Mouse (Mus musculus) thymus, postnatal 10 days (tissue): ENCODE results near the gene Gtsf2.
A peak's percentile ranks its signal among the peaks of the same experiment; 100 is the strongest.
"Not testable (repeated sequence)": the region's sequence is repeated elsewhere in the genome, so short reads cannot be mapped to it uniquely, and the experiment has no call there.

Experiments
- DNase-seq, 2 experiments: peaks; one replicate each; pipeline ENCODE4 v3.0.0; 2021; ENCODE audit warnings: low spot score in 2 of 2

Gtsf2 gene

GRCm38 (mm10) chr15:103448369-103448768 lies at the start of gene Gtsf2:
TSS of gene Gtsf2 (minus strand) at chr15:103448469.
- no peak for DNase-seq

GRCm38 (mm10) chr15:103496204-103497140 lies 48.2 kb upstream of the Gtsf2 start:
- no peak for DNase-seq

GRCm38 (mm10) chr15:103488336-103488735 lies 40.1 kb upstream of the Gtsf2 start:
- no peak for DNase-seq

GRCm38 (mm10) chr15:103486658-103487057 lies 38.4 kb upstream of the Gtsf2 start:
- no peak for DNase-seq

GRCm38 (mm10) chr15:103485106-103485505 lies 36.8 kb upstream of the Gtsf2 start:
- no peak for DNase-seq

GRCm38 (mm10) chr15:103484490-103484889 lies 36.2 kb upstream of the Gtsf2 start:
- no peak for DNase-seq

- no peak for DNase-seq
These were observed 34.2 kb upstream of the Gtsf2 start for GRCm38 (mm10) chr15:103482488-103482887.

- no peak for DNase-seq
These were observed 31.9 kb upstream of the Gtsf2 start for GRCm38 (mm10) chr15:103480129-103480528.

GRCm38 (mm10) chr15:103479080-103479606 lies 30.9 kb upstream of the Gtsf2 start:
- DNase-seq: no peak

GRCm38 (mm10) chr15:103473769-103474168 lies 25.5 kb upstream of the Gtsf2 start:
- no peak for DNase-seq

GRCm38 (mm10) chr15:103473182-103473581 lies 24.9 kb upstream of the Gtsf2 start:
- DNase-seq: no peak

- DNase-seq: no peak
These were observed 24.0 kb upstream of the Gtsf2 start for GRCm38 (mm10) chr15:103472265-103472664.

GRCm38 (mm10) chr15:103471488-103472194 lies 23.4 kb upstream of the Gtsf2 start:
- DNase-seq: no peak

GRCm38 (mm10) chr15:103462539-103463261 lies 14.4 kb upstream of the Gtsf2 start:
- no peak for DNase-seq

- peak in 1 of 2 experiments; percentile 11 for DNase-seq
These were observed 6.2 kb upstream of the Gtsf2 start for GRCm38 (mm10) chr15:103454449-103454848.

GRCm38 (mm10) chr15:103453551-103454218 lies 5.4 kb upstream of the Gtsf2 start, which contains the start of gene Nckap1l:
TSS of gene Nckap1l (plus strand) at chr15:103453794.
- peak; percentile 78 for DNase-seq

GRCm38 (mm10) chr15:103445966-103446365 lies 2.3 kb downstream of the Gtsf2 start:
- not testable (repeated sequence) for DNase-seq

- DNase-seq: no peak
These were observed 18.0 kb downstream of the Gtsf2 start, which contains the start of gene Gtsf1 for GRCm38 (mm10) chr15:103430241-103430640. TSS of gene Gtsf1 (minus strand) at chr15:103430470.

- no peak for DNase-seq
These were observed 21.3 kb downstream of the Gtsf2 start for GRCm38 (mm10) chr15:103427017-103427416.

- DNase-seq: not testable (repeated sequence)
These were observed 42.7 kb downstream of the Gtsf2 start for GRCm38 (mm10) chr15:103405586-103405985.

- no peak for DNase-seq
These were observed 46.9 kb downstream of the Gtsf2 start for GRCm38 (mm10) chr15:103401361-103401760.
